Mouse (Mus musculus) G1E (cell line): ENCODE measurements around the gene Cdk6. TPM values are rescaled to one million over a fixed set of nuclear protein-coding genes. Genes with fewer than 3 reads are reported as not detected.

ENCODE experiments used
- ATAC-seq: 2 replicates; pipeline ENCODE4 v1.8.0; 2016; ENCODE audit warnings: mild to moderate bottlenecking; ENCODE audit not compliant: insufficient number of reproducible peaks, poor library complexity, low FRiP score, severe bottlenecking; ENCODE audit errors: extremely low read depth
- DNase-seq: peaks from one replicate; pipeline ENCODE4 v3.0.0; 2012; ENCODE audit warnings: low spot score
- H3K27me3 ChIP-seq: 2 replicates; pipeline ENCODE4 v1.6.1; 2012; ENCODE audit warnings: mild to moderate bottlenecking, low read length, inconsistent platforms; ENCODE audit not compliant: insufficient read depth
- H3K36me3 ChIP-seq: replicated peaks from 2 replicates; pipeline ENCODE3; 2012; ENCODE audit warnings: mild to moderate bottlenecking, inconsistent platforms
- H3K4me1 ChIP-seq: 2 replicates; pipeline ENCODE4 v1.6.1; 2012; ENCODE audit warnings: low read depth, low read length, inconsistent platforms, mixed read lengths; ENCODE audit not compliant: insufficient read depth
- H3K4me3 ChIP-seq: 2 replicates; pipeline ENCODE4 v1.5.1; 2012; ENCODE audit warnings: low read depth, mild to moderate bottlenecking, inconsistent platforms, low read length, moderate library complexity, mixed read lengths
- H3K9me3 ChIP-seq: replicated peaks from 2 replicates; pipeline ENCODE4 v1.6.1; 2012; ENCODE audit warnings: inconsistent platforms
- CTCF ChIP-seq: IDR thresholded peaks from 2 replicates; pipeline ENCODE4 v1.5.1; 2012; ENCODE audit warnings: low read depth, low read length, inconsistent platforms, mixed read lengths
- GATA1 ChIP-seq: IDR thresholded peaks from 2 replicates; pipeline ENCODE4 v1.6.1; 2012; ENCODE audit warnings: borderline replicate concordance, low read length, inconsistent platforms, mixed read lengths
- GATA2 ChIP-seq: IDR thresholded peaks from 2 replicates; pipeline ENCODE4 v1.6.1; 2012; ENCODE audit warnings: low read depth, low read length, inconsistent platforms, borderline replicate concordance
- POLR2AphosphoS5 ChIP-seq: IDR thresholded peaks from 2 replicates; pipeline ENCODE4 v1.6.1; 2012; ENCODE audit warnings: low read depth, low read length, inconsistent platforms; ENCODE audit not compliant: insufficient replicate concordance
- TAL1 ChIP-seq: conservative IDR thresholded peaks from 2 replicates; pipeline ENCODE4 v1.6.1; 2012; ENCODE audit warnings: low read depth, low read length, inconsistent platforms, mixed read lengths
- polyA plus RNA-seq: library from polyadenylated mRNA; stranded (reverse); fragments of >175 nt; gene quantifications from 2 replicates; pipeline ENCODE4 v1.2.3, GENCODE M21; 2012
- total RNA-seq, 2 experiments: library from RNA; stranded (forward) in 1 of 2; stranded (reverse) in 1 of 2; fragments of 200-1000 nt in 1 of 2; fragments of >200 nt in 1 of 2; fragmentation: Nextera tagmentation in 1 of 2; gene quantifications; 2 replicates each; pipeline ENCODE4 v1.2.3; 2014 to 2017

Cdk6 gene
- total and polyA plus RNA-seq, 3 experiments, result 75.2 to 142 (median 114) TPM

GRCm38 (mm10) chr5:3480637-3481395, 139.5 kb downstream of the Cdk6 start:
- no peak overlapping the region for H3K4me3 ChIP-seq
- H3K36me3 ChIP-seq, result peaks cover 85% of the 10 kb centered on the region
- TF ChIP-seq POLR2AphosphoS5 (no peak), CTCF (no peak), TAL1 (no peak), GATA2 (no peak), GATA1 (no peak)
- ATAC-seq, result no peak
- no peak for DNase-seq
- H3K27me3 ChIP-seq, result no peaks in the 10 kb centered on the region
- H3K4me1 ChIP-seq, result peaks cover 38% of the 10 kb centered on the region
- no peaks in the 10 kb centered on the region for H3K9me3 ChIP-seq

- no peaks in the 10 kb centered on the region for H3K27me3 ChIP-seq
- no peak for DNase-seq
- no peak overlapping the region for H3K4me3 ChIP-seq
- no peaks in the 10 kb centered on the region for H3K9me3 ChIP-seq
- no peak for TF ChIP-seq CTCF
- no peak for TF ChIP-seq POLR2AphosphoS5
- TF ChIP-seq GATA1, result no peak
- no peak for TF ChIP-seq GATA2
- TF ChIP-seq TAL1, result no peak
- H3K36me3 ChIP-seq, result peaks cover 86% of the 10 kb centered on the region
- no peak for ATAC-seq
- H3K4me1 ChIP-seq, result peaks cover 30% of the 10 kb centered on the region
These were observed 141.2 kb downstream of the Cdk6 start for GRCm38 (mm10) chr5:3482474-3482873.

GRCm38 (mm10) chr5:3483054-3483722, 141.9 kb downstream of the Cdk6 start:
- Histone ChIP-seq H3K36me3 (peaks cover 87% of the 10 kb centered on the region), H3K4me3 (no peak overlapping the region), H3K4me1 (peaks cover 24% of the 10 kb centered on the region), H3K9me3 (no peaks in the 10 kb centered on the region), H3K27me3 (no peaks in the 10 kb centered on the region)
- ATAC-seq (no peak), DNase-seq (no peak)
- no peak for TF ChIP-seq CTCF
- TF ChIP-seq TAL1, result no peak
- TF ChIP-seq GATA1, result no peak
- no peak for TF ChIP-seq GATA2
- TF ChIP-seq POLR2AphosphoS5, result no peak

GRCm38 (mm10) chr5:3486579-3487282, 145.4 kb downstream of the Cdk6 start:
- H3K4me3 ChIP-seq, result no peak overlapping the region
- no peak for DNase-seq
- peaks cover 24% of the 10 kb centered on the region for H3K4me1 ChIP-seq

GRCm38 (mm10) chr5:3488146-3488774, 147.0 kb downstream of the Cdk6 start:
- TF ChIP-seq GATA2, result no peak
- no peak for TF ChIP-seq POLR2AphosphoS5
- TF ChIP-seq TAL1, result no peak
- TF ChIP-seq GATA1, result no peak
- TF ChIP-seq CTCF, result no peak
- Histone ChIP-seq H3K27me3 (no peaks in the 10 kb centered on the region), H3K9me3 (no peaks in the 10 kb centered on the region), H3K36me3 (peaks cover 92% of the 10 kb centered on the region), H3K4me1 (peaks cover 32% of the 10 kb centered on the region), H3K4me3 (no peak overlapping the region)
- ATAC-seq (no peak), DNase-seq (no peak)

More at GRCm38 (mm10) chr5:3486579-3487282, 145.4 kb downstream of the Cdk6 start:
- Histone ChIP-seq H3K9me3 (no peaks in the 10 kb centered on the region), H3K27me3 (no peaks in the 10 kb centered on the region), H3K36me3 (peaks cover 89% of the 10 kb centered on the region)
- no peak for ATAC-seq
- no peak for TF ChIP-seq POLR2AphosphoS5
- TF ChIP-seq GATA2, result no peak
- no peak for TF ChIP-seq GATA1
- TF ChIP-seq TAL1, result no peak
- no peak for TF ChIP-seq CTCF

- no peaks in the 10 kb centered on the region for H3K9me3 ChIP-seq
- H3K4me3 ChIP-seq, result no peak overlapping the region
- no peak for DNase-seq
- ATAC-seq, result no peak
- H3K4me1 ChIP-seq, result peaks cover 50% of the 10 kb centered on the region
- TF ChIP-seq GATA1 (no peak), TAL1 (no peak), GATA2 (no peak), POLR2AphosphoS5 (no peak), CTCF (no peak)
- H3K27me3 ChIP-seq, result no peaks in the 10 kb centered on the region
- H3K36me3 ChIP-seq, result peaks cover 93% of the 10 kb centered on the region
These were observed 149.1 kb downstream of the Cdk6 start for GRCm38 (mm10) chr5:3490358-3490757.
